Mouse (Mus musculus) CH12.LX (cell line): ENCODE measurements at regions not wholly inside any gene's neighbourhood (a gene's known extent, or its start where the extent isn't known, plus 50 kb on each side); places are given as distances from the start of the nearest gene placed in this dataset.

ENCODE experiments used
- CHD2 ChIP-seq: IDR thresholded peaks from 2 replicates; pipeline ENCODE4 v1.6.1; 2011; ENCODE audit warnings: low read length, improper control_type of control experiment
- CTCF ChIP-seq, 2 experiments: IDR thresholded peaks in 1 of 2; conservative IDR thresholded peaks in 1 of 2; 2 replicates each; pipeline ENCODE4 v1.5.1; 2011 to 2012; ENCODE audit warnings: low read depth in 2 of 2, low read length in 2 of 2, improper control_type of control experiment in 1 of 2, inconsistent platforms in 1 of 2, mild to moderate bottlenecking in 1 of 2, moderate library complexity in 1 of 2
- E2F4 ChIP-seq: IDR thresholded peaks from 2 replicates; pipeline ENCODE4 v1.6.1; 2011; ENCODE audit warnings: low read depth, low read length, improper control_type of control experiment; ENCODE audit not compliant: insufficient replicate concordance
- ELF1 ChIP-seq: IDR thresholded peaks from 2 replicates; pipeline ENCODE4 v1.6.1; 2014; ENCODE audit warnings: low read depth, mild to moderate bottlenecking, inconsistent platforms, low read length, improper control_type of control experiment
- HCFC1 ChIP-seq: IDR thresholded peaks from 2 replicates; pipeline ENCODE4 v1.6.1; 2012; ENCODE audit warnings: low read depth, mild to moderate bottlenecking, inconsistent platforms, low read length, improper control_type of control experiment
- IRF4 ChIP-seq: IDR thresholded peaks from 2 replicates; pipeline ENCODE4 v1.6.1; 2014; ENCODE audit warnings: low read depth, mild to moderate bottlenecking, inconsistent platforms, low read length, improper control_type of control experiment
- MAFK ChIP-seq: IDR thresholded peaks from 2 replicates; pipeline ENCODE4 v1.6.1; 2011; ENCODE audit warnings: low read length, improper control_type of control experiment; ENCODE audit not compliant: insufficient replicate concordance
- MAX ChIP-seq: IDR thresholded peaks from 2 replicates; pipeline ENCODE4 v1.6.1; 2011; ENCODE audit warnings: low read length, improper control_type of control experiment
- MEF2A ChIP-seq: IDR thresholded peaks from 2 replicates; pipeline ENCODE4 v1.6.1; 2014; ENCODE audit warnings: low read depth, mild to moderate bottlenecking, inconsistent platforms, low read length, improper control_type of control experiment, borderline replicate concordance
- POLR2A ChIP-seq: IDR thresholded peaks from 2 replicates; pipeline ENCODE4 v1.6.1; 2011; ENCODE audit warnings: low read depth, mild to moderate bottlenecking, improper control_type of control experiment, low read length
- TCF12 ChIP-seq: IDR thresholded peaks from 2 replicates; pipeline ENCODE4 v1.6.1; 2014; ENCODE audit warnings: low read depth, mild to moderate bottlenecking, inconsistent platforms, low read length, improper control_type of control experiment
- ZC3H11A ChIP-seq: IDR thresholded peaks from 2 replicates; pipeline ENCODE4 v1.6.1; 2012; ENCODE audit warnings: low read depth, mild to moderate bottlenecking, inconsistent platforms, low read length, improper control_type of control experiment
- ZKSCAN1 ChIP-seq: IDR thresholded peaks from 2 replicates; pipeline ENCODE4 v1.6.1; 2012; ENCODE audit warnings: low read depth, inconsistent platforms, low read length, improper control_type of control experiment, borderline replicate concordance
- ZNF384 ChIP-seq: IDR thresholded peaks from 2 replicates; pipeline ENCODE4 v1.6.1; 2012; ENCODE audit warnings: low read depth, low read length, improper control_type of control experiment, inconsistent platforms

- TF ChIP-seq POLR2A = no peak
- TF ChIP-seq ZNF384 = no peak
- no peak for TF ChIP-seq IRF4
- TF ChIP-seq CTCF (conservative IDR thresholded peaks at IDR 0.05 in 1 of 2, IDR thresholded peaks at IDR 0.05 in 1 of 2; ENCODE audit: low read depth in 2 of 2, low read length in 2 of 2) = no peak
- no peak for TF ChIP-seq MAX
- no peak for TF ChIP-seq E2F4
- no peak for TF ChIP-seq HCFC1
- TF ChIP-seq MAFK = no peak
- TF ChIP-seq CHD2 = no peak
- no peak for TF ChIP-seq TCF12
- TF ChIP-seq ELF1 = no peak
- TF ChIP-seq ZKSCAN1 = no peak
- no peak for TF ChIP-seq MEF2A
- TF ChIP-seq ZC3H11A = no peak
Observed at GRCm38 (mm10) chr5:73782214-73783091, 131.3 kb downstream of the Spata18 start.
